Mouse (Mus musculus): ENCODE measurements at regions not wholly inside any gene's neighbourhood (a gene's known extent, or its start where the extent isn't known, plus 50 kb on each side); places are given as distances from the start of the nearest gene placed in this dataset.

- DNase-seq: no peak
Observed at GRCm38 (mm10) chr17:67503125-67503878, 129.2 kb downstream of the Lrrc30 start.

- no peak for DNase-seq
Observed at GRCm38 (mm10) chr17:67502628-67503027, 129.9 kb downstream of the Lrrc30 start.

GRCm38 (mm10) chr17:67499783-67500641 is 132.5 kb downstream of the Lrrc30 start:
- DNase-seq: no peak

GRCm38 (mm10) chr17:67497380-67497779 is 135.1 kb downstream of the Lrrc30 start:
- DNase-seq: no peak

GRCm38 (mm10) chr17:67480463-67480862 is 126.2 kb upstream of the Ptprm start:
- DNase-seq: no peak

GRCm38 (mm10) chr17:67473137-67473536 is 118.9 kb upstream of the Ptprm start:
- DNase-seq: peak; percentile 15

GRCm38 (mm10) chr17:67458851-67459421 is 104.7 kb upstream of the Ptprm start:
- no peak for DNase-seq

DNA sequence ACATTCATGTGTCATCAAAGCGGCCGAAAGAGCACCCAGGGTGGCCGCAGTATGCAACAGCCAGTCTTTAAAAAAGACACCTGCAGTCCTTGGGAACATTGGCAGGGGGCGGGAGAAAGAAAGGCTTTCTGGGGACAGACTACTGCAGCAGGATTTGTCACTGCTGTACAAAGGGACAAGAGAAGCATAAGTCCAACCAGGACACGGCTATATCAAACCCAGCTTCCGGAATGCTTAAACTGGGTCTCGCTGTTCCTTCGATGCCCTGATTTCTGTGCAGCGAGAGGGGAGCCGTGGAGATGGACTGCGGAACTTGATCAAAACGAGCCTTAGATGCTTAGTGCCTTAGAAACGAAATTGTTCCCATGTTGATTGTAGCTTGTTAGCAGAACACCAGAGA is 97.7 kb upstream of the Ptprm start:
- DNase-seq: no peak

DNA sequence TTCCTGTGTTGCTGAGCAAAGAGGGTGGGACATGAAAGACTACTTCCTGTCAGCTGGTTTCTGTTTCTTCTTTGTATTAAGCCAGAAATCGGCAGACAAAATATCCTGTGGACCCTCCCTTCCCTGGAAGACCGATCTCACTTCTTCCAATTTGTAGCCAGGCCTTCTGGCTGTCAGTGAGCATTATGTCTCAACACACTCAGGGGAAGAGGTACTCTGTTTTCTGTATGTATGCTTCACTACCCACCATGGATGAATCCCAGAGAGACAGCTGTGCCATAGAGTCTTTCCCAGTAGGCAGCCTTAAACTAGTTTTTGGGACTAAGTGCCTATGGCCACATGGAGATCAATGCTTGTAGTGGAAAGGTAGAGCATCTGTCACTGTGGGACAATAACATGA is 96.8 kb upstream of the Ptprm start:
- no peak for DNase-seq

GRCm38 (mm10) chr17:67450021-67450420 is 95.8 kb upstream of the Ptprm start:
- DNase-seq: no peak

GRCm38 (mm10) chr17:67445986-67446385 is 91.7 kb upstream of the Ptprm start:
- DNase-seq: no peak

DNA sequence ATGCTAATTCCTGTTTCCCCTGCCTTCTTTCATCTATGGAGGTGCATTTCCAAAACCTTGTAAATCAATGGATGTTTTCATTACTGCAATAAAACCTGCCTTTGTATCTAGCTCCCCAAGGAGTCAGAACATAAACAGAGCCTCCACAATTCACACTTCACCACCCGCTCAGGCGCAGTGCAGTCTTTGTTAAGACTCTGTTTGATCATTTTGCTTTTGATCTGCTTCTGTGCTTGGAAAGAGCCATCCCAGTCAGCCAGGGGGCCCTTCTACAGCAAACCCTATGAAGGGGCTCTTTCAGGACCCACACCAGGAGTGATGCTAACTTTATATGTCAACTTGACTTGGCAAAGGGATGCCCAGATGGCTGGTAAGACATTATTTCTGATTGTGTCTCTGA is 86.7 kb upstream of the Ptprm start:
- DNase-seq: no peak

DNA sequence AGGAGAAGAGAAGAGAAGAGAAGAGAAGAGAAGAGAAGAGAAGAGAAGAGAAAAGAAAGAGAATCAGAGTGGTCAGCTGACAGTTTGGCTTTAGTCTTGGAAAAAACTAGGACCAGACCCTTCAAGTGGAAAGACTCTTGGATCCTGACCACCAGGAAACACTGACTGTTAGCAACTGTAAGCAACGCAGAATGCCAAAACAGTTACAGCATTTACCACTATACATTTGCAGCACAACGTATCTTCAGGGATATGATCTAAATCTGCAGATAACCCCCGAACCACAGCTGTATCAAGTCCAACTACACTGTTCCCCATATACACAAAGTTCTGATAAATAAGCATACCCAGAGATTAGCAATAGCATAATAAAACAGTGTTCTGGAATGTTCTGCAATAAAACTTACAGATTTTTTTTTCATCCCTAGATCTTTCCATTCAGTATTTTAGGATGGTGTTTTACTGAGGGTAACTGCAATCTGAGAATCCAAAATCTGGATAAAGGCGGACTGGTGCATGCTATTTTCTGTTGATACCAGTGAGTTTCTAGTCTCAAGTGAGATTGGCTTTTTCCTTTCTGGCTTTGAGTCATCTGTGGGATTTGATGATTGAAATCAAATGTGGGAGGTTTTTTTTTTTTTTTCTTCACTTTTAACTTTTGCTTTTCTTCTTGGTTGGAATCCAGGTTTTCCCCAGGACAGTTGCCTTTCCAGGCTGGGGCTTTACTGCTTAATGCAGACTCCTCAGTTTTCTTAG is 65.9 kb upstream of the Ptprm start:
- DNase-seq: no peak

GRCm38 (mm10) chr17:67412546-67413250 is 58.4 kb upstream of the Ptprm start:
- no peak for DNase-seq

- no peak for DNase-seq
Observed at GRCm38 (mm10) chr17:67409911-67410310, 55.7 kb upstream of the Ptprm start.

DNA sequence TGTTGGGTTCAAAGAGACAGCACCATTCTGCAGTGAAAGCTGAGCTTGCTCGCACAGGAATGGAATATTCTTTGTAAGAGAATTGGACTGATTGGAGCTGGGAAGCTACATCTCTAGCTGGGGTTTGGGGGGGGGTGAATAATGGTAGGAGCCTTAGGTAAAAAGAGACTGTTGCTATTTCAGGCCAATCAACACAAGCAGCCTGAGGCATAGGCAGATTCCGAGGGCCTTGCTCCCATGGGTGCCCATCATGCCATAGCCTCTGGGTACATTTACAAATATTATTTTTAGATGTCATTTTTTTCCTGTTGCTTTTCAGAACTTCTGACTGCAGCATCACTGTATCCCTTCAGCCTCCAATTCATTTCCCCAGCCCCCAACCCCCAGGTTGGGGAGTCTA is 51.7 kb upstream of the Ptprm start:
- no peak for DNase-seq
